Mouse (Mus musculus): ENCODE measurements at regions not wholly inside any gene's neighbourhood (a gene's known extent, or its start where the extent isn't known, plus 50 kb on each side); places are given as distances from the start of the nearest gene placed in this dataset.
A peak's percentile ranks its signal among the peaks of the same experiment; 100 is the strongest.

- TF ChIP-seq MYOG (IDR thresholded peaks at IDR 0.05; ENCODE audit: control insufficient read depth in 1 of 3, insufficient read depth in 1 of 3, insufficient read length in 2 of 3, low read depth in 2 of 3): no peak
- no peak for TF ChIP-seq POLR2A (IDR thresholded peaks at IDR 0.05; ENCODE audit: insufficient read length, low read depth)
- TF ChIP-seq POLR2AphosphoS2 (IDR thresholded peaks at IDR 0.05; ENCODE audit: insufficient read length, low read depth): no peak
- no peak for TF ChIP-seq MAX (IDR thresholded peaks at IDR 0.05; ENCODE audit: low read depth)
- no peak for TF ChIP-seq SRF (IDR thresholded peaks at IDR 0.05; ENCODE audit: control insufficient read depth, insufficient read length, low read depth)
- TF ChIP-seq TCF3 (IDR thresholded peaks at IDR 0.05; ENCODE audit: insufficient read length, low read depth): no peak
- no peak for TF ChIP-seq USF1 (IDR thresholded peaks at IDR 0.05; ENCODE audit: low read depth)
- no peak for TF ChIP-seq TCF12 (IDR thresholded peaks at IDR 0.05; ENCODE audit: insufficient read depth, poor library complexity, severe bottlenecking)
- 0 out of 2 replicates have a peak, but pooled peaks have one; percentile 35 for TF ChIP-seq CEBPB (IDR thresholded peaks at IDR 0.05; ENCODE audit: insufficient read depth, poor library complexity, severe bottlenecking)
- TF ChIP-seq MYOD1 (IDR thresholded peaks at IDR 0.05; ENCODE audit: control insufficient read depth in 1 of 3, insufficient read length in 2 of 3, low read depth in 2 of 3): no peak
- TF ChIP-seq E2F4 (IDR thresholded peaks at IDR 0.05; ENCODE audit: insufficient read depth): no peak
These were observed 168.7 kb downstream of the Gpam start for GRCm38 (mm10) chr19:54958328-54958727.

Measured in myocyte (in vitro differentiated cells).